ENCODE assay signal across 12 mouse cellular contexts in the genomic region with DNA sequence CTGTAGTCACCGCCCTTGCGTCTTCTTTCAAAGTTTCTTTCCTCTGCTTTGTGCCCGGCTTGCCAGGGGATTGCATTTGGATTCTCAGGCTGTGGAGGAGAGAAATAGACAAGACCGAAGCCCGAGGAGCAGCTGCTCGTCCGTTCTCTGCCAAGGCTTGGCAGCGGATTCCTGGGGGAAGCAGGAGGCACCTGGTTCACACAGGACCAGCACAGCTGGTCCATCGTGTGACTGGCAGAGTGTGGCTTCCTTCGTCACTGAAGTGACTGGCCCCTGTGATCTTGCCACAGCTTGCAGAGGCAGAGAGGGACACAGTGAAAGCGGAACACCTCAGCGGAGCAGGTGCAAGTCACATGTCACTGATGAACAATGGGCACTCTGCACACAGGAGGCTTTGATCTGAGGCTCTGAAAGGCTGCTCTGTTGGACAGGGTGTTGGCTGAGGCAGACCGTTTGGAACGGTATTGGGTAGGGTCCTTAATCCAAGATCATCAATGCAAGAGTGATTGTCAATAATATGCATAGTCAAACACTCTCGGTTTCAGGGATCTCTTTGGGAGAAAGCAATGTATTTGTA.
DNase-seq lines count a peak whose midpoint lies in the region; ATAC-seq lines count a peak whose summit lies in the region.
"Had no signal": no experiment of that assay in that cellular context is flagged by ENCODE, and none has a peak within 500 bp of the region (broad histone marks: within the 10 kb centered on the region; RNA-seq: fewer than 3 reads in every experiment).

No protein-coding gene starts in this region.

- no peaks in the 10 kb centered on the region for H3K36me3 ChIP-seq in neural tube, embryonic 13.5 days
- H3K36me3 ChIP-seq in stomach, embryonic 15.5 days: no peaks in the 10 kb centered on the region
- H3K36me3 ChIP-seq: liver, embryonic 13.5 days; midbrain, embryonic 12.5 days had no signal

- H3K27ac ChIP-seq in neural tube, embryonic 13.5 days (replicated peaks): 0 out of 2 replicates have a peak overlapping the region, but pooled peaks have one; percentile 38
- peak overlapping the region; percentile 61; the same call in 1 of the 2 replicates for H3K27ac ChIP-seq in stomach, embryonic 15.5 days
- H3K27ac ChIP-seq: liver, embryonic 13.5 days; midbrain, embryonic 12.5 days had no signal

- no peaks in the 10 kb centered on the region for H3K9me3 ChIP-seq in neural tube, embryonic 13.5 days
- H3K9me3 ChIP-seq in stomach, embryonic 15.5 days: no peaks in the 10 kb centered on the region
- H3K9me3 ChIP-seq: liver, embryonic 13.5 days; midbrain, embryonic 12.5 days had no signal

- peak; percentile 70 to 80 for DNase-seq in cerebellum, postnatal 14 days
- DNase-seq in cerebellum, adult 11 months: no peak
- no peak for DNase-seq in neural tube, embryonic 10.5 days (ENCODE audit: extremely low spot score, low spot score)
- DNase-seq in layer of hippocampus, postnatal 14 days (ENCODE audit: low spot score in 2 of 2): peak; percentile 26 to 37
- no peak for DNase-seq in urinary bladder, postnatal 36 days (ENCODE audit: low spot score in 2 of 2)
- DNase-seq in urinary bladder, adult 2 months (ENCODE audit: low spot score): no peak
- DNase-seq: kidney, postnatal 25 days; liver, embryonic 13.5 days; spleen, adult 18-20 months had no signal

- no peak overlapping the region for H3K9ac ChIP-seq in neural tube, embryonic 13.5 days
- H3K9ac ChIP-seq in stomach, embryonic 15.5 days: no peak overlapping the region
- H3K9ac ChIP-seq: liver, embryonic 13.5 days; midbrain, embryonic 12.5 days had no signal

- whole genome bisulfite sequencing in neural tube, embryonic 13.5 days: 78% methylated on average over 15 of the region's 15 CpGs
- 74% methylated on average over 15 of the region's 15 CpGs for WGBS in stomach, embryonic 15.5 days

- H3K4me1 ChIP-seq in neural tube, embryonic 13.5 days (replicated peaks): no peaks in the 10 kb centered on the region
- H3K4me1 ChIP-seq in stomach, embryonic 15.5 days: peaks cover 7% of the 10 kb centered on the region; the same call in 1 of the 2 replicates
- H3K4me1 ChIP-seq: liver, embryonic 13.5 days had no signal

- no peak; the same call in 1 of the 2 replicates for ATAC-seq in neural tube, embryonic 13.5 days (ENCODE audit: low read depth)
- no peak for ATAC-seq in stomach, embryonic 15.5 days (ENCODE audit: insufficient read depth, low FRiP score, low read depth)

- H3K27me3 ChIP-seq in neural tube, embryonic 13.5 days: no peaks in the 10 kb centered on the region
- no peaks in the 10 kb centered on the region for H3K27me3 ChIP-seq in stomach, embryonic 15.5 days (replicated peaks)
- H3K27me3 ChIP-seq: liver, embryonic 13.5 days had no signal

- H3K4me2 ChIP-seq in neural tube, embryonic 13.5 days: no peak overlapping the region
- no peak overlapping the region for H3K4me2 ChIP-seq in stomach, embryonic 15.5 days
- H3K4me2 ChIP-seq: liver, embryonic 13.5 days; midbrain, embryonic 12.5 days had no signal

- H3K4me3 ChIP-seq in neural tube, embryonic 13.5 days: no peak overlapping the region
- H3K4me3 ChIP-seq in stomach, embryonic 15.5 days (replicated peaks): no peak overlapping the region
- H3K4me3 ChIP-seq: liver, embryonic 13.5 days; midbrain, embryonic 12.5 days had no signal

Comparison
In these comparisons a context has a peak if more than half of its experiments do, and no peak if none do; other contexts are left out.
1. DNase-seq: peak in cerebellum, postnatal 14 days (2 of 2) and layer of hippocampus, postnatal 14 days (2 of 2); none in cerebellum, adult 11 months (single experiment), neural tube, embryonic 10.5 days (single experiment), urinary bladder, postnatal 36 days (0 of 2) and urinary bladder, adult 2 months (single experiment).